Mouse (Mus musculus): ENCODE results near the gene Mxd4. TPM values are rescaled to one million over a fixed set of nuclear protein-coding genes. Genes with fewer than 3 reads are reported as not detected.

The Mxd4 gene
- 100 to 1,000 TPM; 127 to 129 TPM for total RNA-seq (2021)
- long read RNA-seq, experiment 1, transcript Mxd4-201 (6 exons, 3,872 nt) = major isoform, 14 of 47 reads
- long read RNA-seq, experiment 1, partial matches to known transcripts = 3 of 47 reads
- long read RNA-seq, experiment 1, other reads (novel, unspliced or antisense) = 29 of 47 reads
- long read RNA-seq, experiment 2, full-length matches to known transcripts = 14 of 43 reads
- long read RNA-seq, experiment 2, partial matches to known transcripts = 1 of 43 reads
- long read RNA-seq, experiment 2, other reads (novel, unspliced or antisense) = 28 of 43 reads

DNA sequence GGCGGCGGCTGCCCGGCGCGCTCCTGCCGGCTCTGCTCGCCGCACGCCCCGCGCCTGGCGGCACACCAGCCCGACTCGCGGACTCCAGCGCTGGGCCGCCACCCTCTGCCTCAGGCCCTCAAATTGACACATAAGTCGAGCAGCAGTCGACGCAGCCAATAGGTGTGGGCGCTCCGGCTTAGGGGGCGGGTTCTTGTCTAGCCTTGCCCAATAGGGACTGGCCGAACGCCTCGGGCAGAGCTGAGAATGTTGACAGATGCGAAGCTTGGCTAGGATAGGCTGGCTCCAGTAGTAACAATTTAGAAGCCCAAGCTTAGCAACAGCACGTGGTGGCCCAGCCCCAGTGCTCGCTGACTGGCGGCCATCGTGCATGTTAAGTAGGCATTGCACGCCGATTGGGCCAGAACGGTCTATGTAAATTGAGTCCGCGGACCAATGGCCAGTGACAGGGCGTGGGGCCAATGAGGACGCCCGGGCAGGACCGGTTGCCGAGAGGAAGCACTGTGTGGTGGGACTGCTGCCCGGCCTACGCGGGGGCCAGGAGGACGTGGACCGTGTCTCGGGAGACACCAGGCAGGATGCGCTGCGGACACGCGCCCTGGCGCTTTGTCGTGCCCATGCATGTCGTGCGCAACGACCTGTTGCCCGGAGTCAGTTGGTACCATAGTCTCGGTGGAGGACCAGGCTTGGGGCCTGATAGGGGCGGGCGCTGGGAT is at the start of gene Mxd4:
Mxd4 (minus strand) TSS at position 120 of the 716 bp plus-strand sequence.
- DNase-seq = peak; percentile 99
- intact Hi-C loops (cut with DNase I) = loop anchor here (2.0 kb wide), 1 partner anchor 17 kb away; no protein-coding TSS in a partner anchor

DNA sequence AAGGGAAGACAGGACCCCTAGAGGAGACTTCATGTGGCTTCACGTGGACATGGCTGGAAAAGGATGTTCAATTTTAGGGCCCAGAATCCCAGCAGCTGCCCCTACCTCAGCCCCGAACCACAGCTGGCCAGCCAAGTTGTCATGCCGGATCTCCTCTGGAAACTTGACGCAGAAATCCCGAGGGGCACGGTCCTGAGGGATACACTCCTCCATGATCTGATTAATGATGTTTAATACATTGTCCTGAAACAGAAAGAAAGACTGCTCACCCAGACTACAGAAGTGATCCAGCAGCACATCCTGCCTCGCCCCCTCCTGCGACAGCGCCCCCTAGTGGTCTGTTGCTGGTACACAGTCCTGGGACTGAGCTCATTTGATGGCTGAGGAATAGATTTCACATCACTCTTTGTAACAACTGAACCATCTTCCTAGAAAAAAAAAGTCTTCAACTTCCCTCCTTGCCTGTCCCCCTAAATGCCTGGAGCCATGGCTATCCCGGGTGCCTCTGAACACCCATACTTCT is 48.4 kb upstream of the Mxd4 start:
- DNase-seq = peak; percentile 39 to 68
- intact Hi-C loops (cut with DNase I) = loop anchor here (2.0 kb wide), 1 partner anchor 25 kb away; no protein-coding TSS in a partner anchor

GRCm38 (mm10) chr5:34235056-34235455 is 47.5 kb upstream of the Mxd4 start:
- intact Hi-C loops (cut with DNase I) = no loop called here
- no peak for DNase-seq

GRCm38 (mm10) chr5:34233221-34233515 is 45.6 kb upstream of the Mxd4 start:
- intact Hi-C loops (cut with DNase I) = no loop called here
- no peak for DNase-seq

DNA sequence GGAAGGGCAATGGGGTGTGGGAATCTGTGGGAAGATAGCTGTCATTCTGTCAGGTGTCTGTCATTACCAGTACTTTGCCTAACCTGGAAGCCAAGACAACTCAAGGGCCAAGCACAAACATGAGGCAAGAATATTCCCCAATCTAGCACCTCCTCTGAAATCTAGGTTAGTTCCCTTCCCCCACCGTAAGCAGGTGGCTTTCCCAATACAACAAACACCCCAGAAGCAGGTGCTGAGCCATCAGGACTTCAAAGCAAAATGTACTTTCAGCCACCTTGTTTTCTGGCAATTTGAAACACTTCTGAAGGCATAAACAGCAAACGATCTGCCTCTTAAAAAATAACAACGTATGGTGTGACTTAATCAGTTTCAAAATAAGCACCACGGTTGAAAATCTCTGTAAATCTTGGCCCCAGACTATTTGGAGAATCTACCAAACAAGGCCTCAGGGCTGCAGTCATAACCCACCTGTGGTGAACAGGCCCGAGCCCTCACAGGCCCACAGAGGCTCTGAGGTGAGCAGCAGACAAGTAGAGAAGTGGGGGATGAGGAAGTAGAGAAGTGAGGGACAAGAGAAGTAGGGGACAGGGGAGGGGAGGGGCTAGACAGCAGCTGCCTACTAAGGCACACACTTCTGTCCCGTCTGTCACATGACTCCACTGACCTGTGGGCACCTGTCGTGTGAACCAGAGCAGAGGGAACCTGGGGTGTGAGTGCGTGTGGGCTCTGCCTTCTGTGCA is 45.1 kb upstream of the Mxd4 start:
- no peak for DNase-seq
- intact Hi-C loops (cut with DNase I) = no loop called here

DNA sequence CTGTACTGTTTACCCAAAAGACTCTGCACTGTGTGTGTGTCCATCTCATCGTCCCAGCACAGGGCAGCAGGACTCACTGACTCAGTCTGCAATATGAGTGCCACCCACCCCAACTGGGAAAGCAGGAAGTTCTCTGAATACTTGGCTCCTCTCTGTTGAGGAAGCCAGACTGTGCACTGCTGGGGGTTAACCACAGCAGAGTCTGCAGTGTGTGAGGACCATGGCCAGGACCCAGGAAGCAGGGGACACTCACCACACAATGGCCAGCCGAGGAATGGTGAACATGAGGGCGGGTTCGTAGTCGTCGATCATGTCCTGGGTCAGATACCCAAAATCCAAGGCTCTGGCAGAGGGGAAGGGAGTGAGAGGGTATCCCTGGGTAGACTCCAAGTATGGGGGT is 44.4 kb upstream of the Mxd4 start:
- intact Hi-C loops (cut with DNase I) = no loop called here

GRCm38 (mm10) chr5:34230599-34231485 is 43.3 kb upstream of the Mxd4 start:
- no peak for DNase-seq
- intact Hi-C loops (cut with DNase I) = no loop called here

More for the DNA sequence above, 44.4 kb upstream of the Mxd4 start:
- no peak for DNase-seq

DNA sequence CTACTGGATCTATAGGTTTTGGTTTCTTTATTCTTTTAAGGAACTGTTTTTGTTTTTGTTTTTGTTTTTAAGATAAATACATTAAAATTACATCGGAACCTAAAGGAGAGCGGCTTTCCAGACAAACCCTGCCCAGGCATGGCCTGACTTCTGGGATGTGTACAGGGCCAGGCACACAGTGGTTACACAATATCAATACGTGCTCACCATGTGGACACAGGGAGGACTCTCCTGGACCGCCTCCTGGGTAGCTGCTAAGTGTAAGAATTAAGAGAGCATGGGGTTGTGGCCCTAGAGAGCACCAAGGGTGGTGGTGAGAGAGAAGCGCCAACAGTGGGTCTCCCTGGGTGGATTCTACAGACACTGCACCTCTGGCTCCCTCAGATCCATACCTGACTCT is 42.0 kb upstream of the Mxd4 start:
- DNase-seq = no peak

GRCm38 (mm10) chr5:34225516-34225915 is 38.0 kb upstream of the Mxd4 start:
- peak; percentile 22 to 48 for DNase-seq
- intact Hi-C loops (cut with DNase I) = no loop called here

More for the DNA sequence above, 42.0 kb upstream of the Mxd4 start:
- intact Hi-C loops (cut with DNase I) = no loop called here

- intact Hi-C loops (cut with DNase I) = no loop called here
- DNase-seq = no peak
Measured at GRCm38 (mm10) chr5:34224515-34224914, 37.0 kb upstream of the Mxd4 start.

GRCm38 (mm10) chr5:34220001-34220400 is 32.5 kb upstream of the Mxd4 start:
- DNase-seq = no peak
- intact Hi-C loops (cut with DNase I) = no loop called here

GRCm38 (mm10) chr5:34218672-34219071 is 31.2 kb upstream of the Mxd4 start:
- DNase-seq = no peak
- intact Hi-C loops (cut with DNase I) = loop anchor here (10.0 kb wide), 1 partner anchor 116 kb away; the partner anchor contains the start of gene Rnf4

GRCm38 (mm10) chr5:34217756-34218155 is 30.2 kb upstream of the Mxd4 start:
- intact Hi-C loops (cut with DNase I) = loop anchor here (10.0 kb wide), 1 partner anchor 117 kb away; the partner anchor contains the start of gene Rnf4
- peak in 1 of 2 experiments; percentile 14 for DNase-seq

DNA sequence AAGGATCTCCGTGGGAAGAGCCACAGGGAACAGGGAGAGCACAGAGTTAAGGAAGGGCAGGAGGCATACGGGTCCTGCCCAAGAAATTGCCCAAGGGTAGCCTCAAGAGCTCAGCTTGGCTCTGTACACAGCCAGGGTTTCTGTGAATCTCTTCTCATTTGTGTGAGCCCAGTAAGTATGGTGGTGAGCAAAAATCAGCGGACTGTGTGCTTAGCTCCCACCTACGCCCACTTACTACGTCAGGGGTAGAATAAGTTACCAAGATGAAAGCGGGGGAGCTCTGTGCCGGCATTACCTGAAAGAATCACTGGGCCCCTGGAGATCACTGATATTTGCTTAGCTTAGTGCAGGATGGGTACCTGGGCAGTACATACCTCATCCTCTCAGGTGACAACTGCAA is 28.5 kb upstream of the Mxd4 start:
- no peak for DNase-seq
- intact Hi-C loops (cut with DNase I) = loop anchor here (10.0 kb wide), 1 partner anchor 119 kb away; the partner anchor contains the start of gene Rnf4

DNA sequence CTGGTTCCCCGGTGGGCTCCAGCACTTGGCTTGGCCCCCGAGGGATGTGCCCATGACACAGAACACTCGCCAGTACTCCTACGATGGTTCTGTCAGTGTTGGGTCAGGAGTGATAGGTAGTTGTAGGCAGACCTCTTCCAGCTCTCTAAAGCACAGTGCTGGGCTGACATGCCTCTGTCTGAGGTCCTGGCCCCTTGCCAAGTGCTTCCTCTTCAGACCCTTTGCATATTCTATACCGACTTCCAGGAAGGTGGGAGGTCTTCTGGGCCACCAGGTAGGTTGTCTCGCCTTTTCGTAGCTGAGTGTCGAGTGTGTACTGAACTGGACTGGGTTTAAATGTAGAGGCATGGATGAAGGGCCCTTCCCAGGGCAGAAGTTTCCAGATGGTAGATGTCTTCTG is 26.1 kb upstream of the Mxd4 start:
- intact Hi-C loops (cut with DNase I) = loop anchor here (10.0 kb wide), 1 partner anchor 121 kb away; the partner anchor contains the start of gene Rnf4
- DNase-seq = no peak

GRCm38 (mm10) chr5:34210279-34210678 is 22.8 kb upstream of the Mxd4 start:
- peak; percentile 76 to 87 for DNase-seq
- intact Hi-C loops (cut with DNase I) = loop anchor here (1.0 to 10.0 kb wide), 3 partner anchors 27 to 125 kb away; partner anchors contain the start of gene Rnf4

DNA sequence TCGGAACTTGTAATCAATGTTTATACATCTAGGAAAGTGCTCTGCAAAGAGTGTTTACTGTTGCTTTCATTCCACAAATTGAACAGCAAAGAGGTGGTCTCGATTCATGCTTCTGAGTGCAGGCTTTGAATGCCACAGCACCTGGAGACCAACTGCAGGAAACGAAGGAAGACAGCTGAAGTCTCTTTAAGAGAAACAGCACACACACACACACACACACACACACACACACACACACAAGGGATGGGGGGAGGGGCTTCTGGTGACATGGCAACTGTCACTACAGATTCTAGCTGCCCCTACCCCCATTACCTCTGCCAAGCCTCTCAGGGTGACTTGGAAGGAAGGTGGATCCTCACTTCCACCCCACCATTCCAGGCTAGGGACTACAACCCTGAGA is 20.0 kb upstream of the Mxd4 start:
- intact Hi-C loops (cut with DNase I) = no loop called here
- DNase-seq = no peak

GRCm38 (mm10) chr5:34205788-34206187 is 18.3 kb upstream of the Mxd4 start:
- DNase-seq = no peak
- intact Hi-C loops (cut with DNase I) = no loop called here

- DNase-seq = no peak
- intact Hi-C loops (cut with DNase I) = no loop called here
Measured at GRCm38 (mm10) chr5:34204911-34205310, 17.4 kb upstream of the Mxd4 start.

DNA sequence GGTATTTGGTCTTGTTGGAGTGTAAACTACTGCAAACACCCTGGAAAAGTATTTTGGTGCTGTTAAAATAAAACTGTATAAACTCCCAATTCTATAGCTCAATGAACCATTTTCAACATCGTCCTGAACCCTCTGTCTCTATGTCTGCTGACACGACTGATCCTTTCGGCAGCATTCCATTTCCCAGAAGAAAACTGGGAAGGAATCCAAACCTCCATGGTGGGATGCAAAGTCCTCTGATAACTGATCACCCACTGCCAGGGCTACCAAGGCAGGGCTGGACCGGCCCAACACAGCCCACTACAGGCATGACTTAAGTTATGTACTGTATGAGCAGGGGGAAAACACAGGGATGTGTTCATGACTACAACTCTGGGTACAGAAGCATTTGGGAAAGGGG is 14.5 kb upstream of the Mxd4 start:
- intact Hi-C loops (cut with DNase I) = no loop called here
- DNase-seq = no peak
